Mouse (Mus musculus) hindbrain, embryonic 11.5 days (tissue): ENCODE data around the gene Hist1h2ai. TPM values are rescaled to one million over a fixed set of nuclear protein-coding genes. Genes with fewer than 3 reads are reported as not detected.
"Not testable (repeated sequence)": the region's sequence is repeated elsewhere in the genome, so short reads cannot be mapped to it uniquely, and the experiment has no call there.

ENCODE experiments used
- ATAC-seq: fragments of 200-750 bp; cut with Nextera tagmentation; 2 replicates; pipeline ENCODE4 v1.8.0; 2017; ENCODE audit warnings: mild to moderate bottlenecking, moderate TSS enrichment, moderate library complexity; ENCODE audit not compliant: low FRiP score
- DNase-seq: peaks from one replicate; pipeline ENCODE4 v3.0.0-alpha.2; 2015; ENCODE audit warnings: low spot score
- H3K27ac ChIP-seq: fragments of 300-500 bp; sonication (generic); 2 replicates; pipeline ENCODE4 v1.5.1; 2014; ENCODE audit warnings: mild to moderate bottlenecking, low read depth, low read length
- H3K27me3 ChIP-seq: fragments of 300-500 bp; sonication (generic); 2 replicates; pipeline ENCODE4 v1.6.1; 2014; ENCODE audit warnings: mild to moderate bottlenecking, low read length, moderate library complexity, mixed read lengths; ENCODE audit not compliant: control insufficient read depth, insufficient read depth
- H3K36me3 ChIP-seq: fragments of 300-500 bp; sonication (generic); 2 replicates; pipeline ENCODE4 v1.6.1; 2014; ENCODE audit warnings: mild to moderate bottlenecking, low read length, moderate library complexity, mixed read lengths; ENCODE audit not compliant: control insufficient read depth, insufficient read depth
- H3K4me1 ChIP-seq: fragments of 300-500 bp; sonication (generic); replicated peaks from 2 replicates; pipeline ENCODE4 v1.6.1; 2014; ENCODE audit warnings: low read length, mixed read lengths; ENCODE audit not compliant: control insufficient read depth, insufficient read depth
- H3K4me2 ChIP-seq: fragments of 300-500 bp; sonication (generic); replicated peaks from 2 replicates; pipeline ENCODE4 v1.6.1; 2014; ENCODE audit warnings: mild to moderate bottlenecking, low read depth, low read length
- H3K4me3 ChIP-seq: fragments of 300-500 bp; sonication (generic); 2 replicates; pipeline ENCODE4 v1.5.1; 2014; ENCODE audit warnings: low read depth, low read length
- H3K9ac ChIP-seq: fragments of 300-500 bp; sonication (generic); 2 replicates; pipeline ENCODE4 v1.6.1; 2014; ENCODE audit warnings: low read depth, low read length
- H3K9me3 ChIP-seq: fragments of 300-500 bp; sonication (generic); 2 replicates; pipeline ENCODE4 v1.6.1; 2016; ENCODE audit warnings: low read length; ENCODE audit not compliant: control insufficient read depth
- whole genome bisulfite sequencing: fragments of 180-500 bp; shearing (Covaris S2); extraction: QIAGEN DNeasy Blood & Tissue Kit; methylation state at CpG from one replicate; pipeline ENCODE4 v1.1.7; 2014; 5-methylcytosine and 5-hydroxymethylcytosine counted together
- polyA plus RNA-seq: library from polyadenylated mRNA; unstranded; fragments of >200 nt; fragmentation: Nextera tagmentation; extraction: Ambion mirVana; gene quantifications from 2 replicates; pipeline ENCODE4 v1.2.1, GENCODE M21; 2014

The Hist1h2ai gene
- polyA plus RNA-seq, 1 experiment from 2014 or later, result 25.6 TPM

DNA sequence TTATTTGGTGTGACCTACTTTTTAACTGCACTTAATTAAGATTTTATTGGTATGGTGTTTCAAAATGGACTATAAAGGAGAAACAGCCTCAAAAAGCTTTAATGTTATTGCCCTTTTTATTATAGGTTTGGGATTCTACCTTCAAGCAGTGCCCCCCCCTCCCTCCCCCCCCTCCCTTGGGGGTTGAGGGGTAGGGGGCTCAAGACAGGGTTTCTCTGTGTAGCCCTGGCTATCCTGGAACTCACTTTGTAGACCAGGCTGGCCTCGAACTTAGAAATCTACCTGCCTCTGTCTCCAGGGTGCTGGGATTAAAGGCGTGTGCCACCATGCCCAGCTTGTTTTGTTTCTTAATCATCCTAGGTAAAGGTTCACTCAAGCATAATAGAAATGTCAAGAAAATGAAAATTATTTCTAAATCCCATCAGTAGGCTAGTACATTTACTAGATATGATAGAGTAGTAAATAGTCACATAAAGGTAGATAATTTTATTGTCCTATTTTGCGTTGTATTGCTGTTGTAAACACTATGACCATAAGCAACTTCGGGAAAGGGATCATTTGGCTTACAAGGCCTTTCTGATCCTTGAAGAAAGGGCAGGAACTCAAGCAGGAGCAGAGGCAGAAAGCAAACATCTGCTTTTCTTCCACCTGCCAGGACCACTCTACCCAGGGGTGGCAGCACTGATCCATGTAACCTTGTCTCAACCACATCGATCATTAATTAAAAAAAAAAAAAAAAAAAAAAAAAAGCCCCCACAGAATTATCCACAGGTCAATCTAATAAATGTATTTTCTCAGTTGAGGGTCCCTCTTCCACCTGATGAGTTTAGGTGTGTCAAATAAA is 7.0 kb downstream of the Hist1h2ai start:
- no peaks in the 10 kb centered on the region for H3K27me3 ChIP-seq
- H3K4me2 ChIP-seq, result no peak overlapping the region; the same call in 1 of the 2 replicates
- 33% methylated on average over 5 of the region's 5 CpGs for WGBS
- peaks cover 7% of the 10 kb centered on the region; the same call in 1 of the 2 replicates for H3K4me1 ChIP-seq
- H3K4me3 ChIP-seq, result no peak overlapping the region
- H3K9me3 ChIP-seq, result no peaks in the 10 kb centered on the region
- no peaks in the 10 kb centered on the region for H3K36me3 ChIP-seq
- H3K27ac ChIP-seq, result no peak overlapping the region
- DNase-seq (no peak), ATAC-seq (no peak)
- H3K9ac ChIP-seq, result no peak overlapping the region

DNA sequence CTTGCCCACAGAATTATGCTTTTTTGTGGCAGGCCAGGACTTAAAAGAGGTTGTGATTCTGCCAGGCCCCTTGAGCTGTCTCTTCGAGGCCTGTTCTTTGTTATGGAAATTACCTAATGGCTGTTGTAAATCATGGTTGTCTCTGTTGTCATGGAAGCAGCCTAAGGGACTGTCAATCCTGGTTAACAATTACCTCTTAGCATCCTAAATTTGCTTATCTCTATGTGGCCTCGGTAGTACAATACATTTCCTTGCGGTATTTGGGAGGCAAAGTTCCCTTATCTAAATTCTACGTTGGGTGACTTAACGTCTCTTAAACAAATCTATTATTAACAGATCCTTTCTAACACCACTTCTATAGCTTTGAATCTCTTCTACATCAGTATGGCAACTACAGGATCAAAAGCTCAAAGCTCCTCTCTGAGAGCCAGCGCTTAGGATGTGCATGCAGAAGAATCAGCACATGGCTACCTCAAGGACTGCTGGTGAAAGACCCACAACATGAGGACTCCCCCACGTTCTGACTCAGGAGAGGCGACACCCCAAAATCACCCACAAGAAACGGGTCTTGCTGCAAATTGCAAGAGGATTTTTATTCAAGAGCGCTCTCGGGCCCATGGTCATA is 11.8 kb downstream of the Hist1h2ai start:
- no peaks in the 10 kb centered on the region for H3K36me3 ChIP-seq
- H3K4me1 ChIP-seq, result peaks cover 3% of the 10 kb centered on the region; the same call in 1 of the 2 replicates
- peak; percentile 63 for DNase-seq
- H3K27me3 ChIP-seq, result no peaks in the 10 kb centered on the region
- 0 out of 2 replicates have a peak overlapping the region, but pooled peaks have one; percentile 12 for H3K4me2 ChIP-seq
- peak overlapping the region; percentile 54; the same call in 1 of the 2 replicates for H3K27ac ChIP-seq
- ATAC-seq, result peak; percentile 89
- no peaks in the 10 kb centered on the region for H3K9me3 ChIP-seq
- WGBS, result 16% methylated on average over 11 of the region's 11 CpGs
- no peak overlapping the region for H3K4me3 ChIP-seq
- H3K9ac ChIP-seq, result no peak overlapping the region

DNA sequence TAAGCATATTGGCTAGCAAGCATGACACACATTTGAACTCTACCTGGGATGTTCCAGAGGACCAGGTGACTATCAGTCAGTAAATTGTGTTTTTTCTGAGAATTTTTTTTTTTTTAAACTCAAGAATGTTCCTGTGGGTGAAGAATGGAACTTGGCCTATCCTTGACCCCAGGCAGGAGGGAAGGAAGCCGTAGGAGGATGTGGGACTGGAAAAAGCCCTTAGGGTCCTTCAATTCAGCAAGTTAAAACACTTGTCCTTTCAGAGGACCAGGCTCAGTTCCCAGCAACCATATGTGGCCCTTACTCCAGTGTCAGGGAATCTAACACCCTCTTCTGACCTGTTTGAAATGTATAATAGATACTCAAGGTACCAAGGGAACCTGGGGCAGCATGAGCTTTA is 13.3 kb downstream of the Hist1h2ai start:
- Histone ChIP-seq H3K27ac (no peak overlapping the region), H3K9me3 (no peaks in the 10 kb centered on the region), H3K4me1 (peaks cover 3% of the 10 kb centered on the region; the same call in 1 of the 2 replicates), H3K4me2 (no peak overlapping the region), H3K9ac (no peak overlapping the region), H3K36me3 (no peaks in the 10 kb centered on the region), H3K4me3 (no peak overlapping the region), H3K27me3 (no peaks in the 10 kb centered on the region)
- 65% methylated on average over 1 of the region's 1 CpGs for WGBS
- no peak for DNase-seq
- no peak for ATAC-seq

DNA sequence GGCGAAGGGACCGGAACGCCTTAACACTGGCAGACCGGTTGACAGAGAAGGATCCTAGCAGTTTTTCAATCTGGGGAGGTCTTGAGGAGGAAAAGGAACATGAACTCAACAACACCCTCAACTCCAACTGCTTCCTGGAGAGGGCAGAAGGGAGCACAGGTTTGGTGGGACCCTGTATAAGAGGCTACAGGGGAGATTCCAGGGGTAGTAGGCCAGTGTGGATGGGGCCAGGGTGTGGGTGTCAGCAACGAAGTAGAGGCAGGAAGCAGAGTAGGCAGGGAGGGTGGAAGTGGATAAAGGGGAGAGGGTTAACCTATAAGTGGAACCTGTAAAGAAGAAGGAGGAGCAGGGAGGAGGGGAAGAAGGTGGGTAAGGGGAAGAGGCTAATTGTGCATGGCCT is 17.2 kb downstream of the Hist1h2ai start:
- no peaks in the 10 kb centered on the region for H3K27me3 ChIP-seq
- H3K4me3 ChIP-seq, result no peak overlapping the region
- H3K27ac ChIP-seq, result peak overlapping the region; percentile 98
- no peaks in the 10 kb centered on the region for H3K36me3 ChIP-seq
- ATAC-seq, result 0 out of 2 replicates have a peak, but pooled peaks have one; percentile 17
- WGBS, result 59% methylated on average over 5 of the region's 5 CpGs
- no peak overlapping the region for H3K4me2 ChIP-seq
- 0 out of 2 replicates have a peak overlapping the region, but pooled peaks have one; percentile 19 for H3K9ac ChIP-seq
- H3K4me1 ChIP-seq, result no peaks in the 10 kb centered on the region
- H3K9me3 ChIP-seq, result no peaks in the 10 kb centered on the region
- DNase-seq, result peak; percentile 60

DNA sequence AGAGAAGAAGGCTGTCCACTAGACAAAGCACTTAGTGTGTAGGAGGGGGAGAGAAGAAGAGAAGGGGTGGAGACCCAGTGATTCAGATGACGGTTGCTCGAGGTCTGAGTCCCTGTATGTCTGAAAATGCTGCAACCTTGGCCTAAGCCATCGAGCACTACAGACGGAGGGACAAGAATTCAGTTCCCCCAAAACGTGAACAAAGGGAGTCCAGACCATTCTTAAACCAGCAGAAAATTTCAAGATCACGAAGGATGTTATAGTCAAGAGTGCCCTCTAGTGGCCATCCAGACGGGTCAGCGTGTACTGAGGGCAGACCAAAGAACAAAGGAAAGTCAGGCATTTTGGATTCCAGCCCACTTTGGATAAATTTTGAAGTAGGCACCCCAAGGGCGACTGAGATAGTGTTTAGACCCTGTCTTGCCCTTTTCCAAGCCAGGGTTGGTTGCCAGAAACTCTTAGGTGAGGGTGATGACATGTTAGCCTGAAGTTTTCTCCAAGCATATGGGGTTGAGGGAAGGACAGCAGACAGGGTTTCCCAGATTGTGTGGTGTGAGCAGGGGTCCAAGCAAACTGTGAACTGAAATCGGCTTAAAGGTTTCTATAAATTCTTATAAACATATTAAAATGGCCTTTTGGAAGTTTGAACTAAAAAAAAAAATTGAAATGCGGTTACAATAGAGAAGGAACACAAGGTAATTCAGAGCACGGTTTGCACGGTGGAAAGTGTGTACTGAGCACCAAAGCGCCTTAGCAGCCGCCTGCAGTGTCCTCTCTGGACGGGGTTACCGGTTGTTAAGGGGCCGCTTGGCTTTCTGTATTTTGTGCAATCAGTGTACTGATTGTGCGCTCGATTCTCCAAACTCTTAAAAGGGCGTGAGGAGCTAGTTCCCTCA is 18.0 kb downstream of the Hist1h2ai start:
- Histone ChIP-seq H3K4me1 (no peaks in the 10 kb centered on the region), H3K27me3 (no peaks in the 10 kb centered on the region), H3K4me2 (peak overlapping the region; percentile 58), H3K4me3 (peak overlapping the region; percentile 49), H3K9ac (peak overlapping the region; percentile 80), H3K36me3 (no peaks in the 10 kb centered on the region), H3K27ac (peak overlapping the region; percentile 98), H3K9me3 (no peaks in the 10 kb centered on the region)
- under 1% methylated on average over 21 of the region's 21 CpGs for WGBS
- peak; percentile 83 for ATAC-seq
- DNase-seq, result peak; percentile 92

DNA sequence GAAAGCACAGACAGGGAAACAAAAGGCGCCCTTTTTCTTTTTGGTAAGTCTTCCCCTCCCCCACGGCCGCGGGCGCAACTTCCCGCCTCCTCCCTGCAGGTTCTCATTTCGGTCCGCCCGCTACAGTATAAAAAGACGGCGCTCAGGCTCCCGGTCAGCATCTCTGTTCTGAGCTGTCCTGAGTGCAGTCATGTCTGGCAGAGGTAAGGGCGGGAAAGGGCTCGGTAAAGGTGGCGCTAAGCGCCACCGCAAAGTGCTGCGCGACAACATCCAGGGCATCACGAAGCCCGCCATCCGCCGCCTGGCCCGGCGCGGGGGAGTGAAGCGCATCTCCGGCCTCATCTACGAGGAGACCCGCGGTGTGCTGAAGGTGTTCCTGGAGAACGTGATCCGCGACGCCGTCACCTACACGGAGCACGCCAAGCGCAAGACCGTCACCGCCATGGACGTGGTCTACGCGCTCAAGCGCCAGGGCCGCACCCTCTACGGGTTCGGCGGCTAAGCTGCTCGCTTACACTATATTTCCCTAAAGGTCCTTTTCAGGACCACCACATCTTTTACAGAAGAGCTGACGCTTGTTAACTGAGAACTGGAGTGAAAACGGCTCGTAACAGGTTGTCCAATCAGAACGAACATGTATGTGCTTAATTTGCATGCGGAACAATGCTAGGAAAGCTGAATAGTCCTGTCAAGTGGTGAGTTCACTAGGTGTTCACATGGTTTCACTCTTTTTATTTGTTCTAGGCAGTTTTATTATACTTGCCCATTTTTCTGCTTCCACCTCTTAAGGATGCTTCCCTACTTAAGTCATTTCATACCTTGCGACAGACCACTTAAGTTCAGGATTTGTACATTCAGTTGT is 18.9 kb downstream of the Hist1h2ai start, which contains the start of gene Hist1h4j:
TSS of gene Hist1h4j (plus strand) at position 159 of the 862 bp plus-strand sequence.
- H3K4me3 ChIP-seq, result peak within 1 kb of the TSS; percentile 49
- not testable (repeated sequence) for H3K36me3 ChIP-seq, H3K9me3 ChIP-seq, H3K4me1 ChIP-seq, H3K27me3 ChIP-seq
- H3K4me2 ChIP-seq, result peak within 1 kb of the TSS; percentile 58
- peak within 1 kb of the TSS; percentile 80 for H3K9ac ChIP-seq
- under 1% methylated on average over 42 of the region's 56 CpGs for WGBS
- ATAC-seq, result peak; percentile 92
- DNase-seq, result peak; percentile 97
- H3K27ac ChIP-seq, result peak within 1 kb of the TSS; percentile 98

DNA sequence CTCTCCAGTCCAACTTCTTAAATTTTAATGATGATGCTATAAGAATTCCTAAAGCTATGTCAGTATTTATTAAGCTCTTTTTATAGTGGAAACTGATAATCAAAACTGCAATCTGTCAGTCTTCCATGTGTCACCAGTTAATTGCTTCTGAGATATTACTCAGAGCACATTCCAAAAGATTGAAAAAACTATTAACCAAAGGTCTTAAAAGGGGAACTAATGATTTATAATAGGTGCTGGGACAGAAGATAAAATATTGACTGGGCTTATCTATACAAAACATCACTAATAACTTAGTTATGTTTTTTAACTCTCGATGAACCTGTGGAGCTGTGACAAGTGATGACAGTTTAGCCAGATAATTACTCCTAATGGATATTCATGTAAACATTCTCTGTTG is 28.8 kb downstream of the Hist1h2ai start:
- Histone ChIP-seq H3K4me1 (no peaks in the 10 kb centered on the region; the same call in 1 of the 2 replicates), H3K27ac (no peak overlapping the region), H3K4me2 (no peak overlapping the region), H3K9ac (no peak overlapping the region), H3K4me3 (no peak overlapping the region), H3K36me3 (no peaks in the 10 kb centered on the region), H3K27me3 (no peaks in the 10 kb centered on the region), H3K9me3 (no peaks in the 10 kb centered on the region)
- ATAC-seq (no peak), DNase-seq (no peak)
- WGBS, result 93% methylated on average over 1 of the region's 1 CpGs
